Mouse (Mus musculus): Measurements from ENCODE around the gene Armcx5. TPM values are rescaled to one million over a fixed set of nuclear protein-coding genes. Genes with fewer than 3 reads are reported as not detected.

The Armcx5 gene
- total RNA-seq (2023): 39.2 TPM

DNA sequence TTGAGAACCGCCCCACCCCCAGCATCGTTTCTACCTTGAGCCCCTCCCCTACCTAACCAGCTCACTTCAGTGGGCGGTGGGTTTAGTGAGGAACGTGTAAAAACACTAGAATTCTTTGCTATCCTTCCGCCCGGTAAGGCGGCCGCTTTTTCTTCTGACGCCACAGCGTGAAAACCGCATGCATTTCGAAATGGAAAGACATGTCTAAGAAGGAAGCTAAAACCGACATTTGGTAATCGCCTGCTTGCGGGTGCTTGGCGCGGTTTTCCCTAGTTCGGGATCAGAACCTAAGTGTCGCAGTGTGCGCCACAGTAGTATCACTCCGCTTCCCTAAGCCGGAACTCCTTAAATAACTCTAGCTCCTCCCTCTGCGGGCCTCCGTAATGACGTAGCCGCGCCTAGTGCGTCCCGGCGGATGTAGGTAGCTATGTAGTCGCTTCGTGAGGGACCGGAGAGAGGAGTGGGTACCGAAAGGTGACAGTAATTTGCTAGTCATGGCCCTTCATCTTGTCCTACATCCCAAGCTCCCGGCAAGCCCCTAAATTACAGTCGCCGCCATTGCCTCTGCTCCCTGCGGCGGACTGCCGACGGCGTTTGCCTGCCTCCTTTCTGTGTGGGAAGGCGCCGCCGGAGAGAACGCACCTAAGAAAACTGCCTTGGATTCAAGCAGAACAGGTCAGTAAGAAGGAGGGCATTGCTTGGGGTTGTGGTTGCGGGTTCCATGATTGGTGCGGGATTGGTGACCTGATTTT is at the start of gene Armcx5, which contains the start of gene Gprasp1:
TSS of gene Armcx5 (plus strand) at position 430 of the 752 bp plus-strand sequence.
TSS of gene Gprasp1 (plus strand) at position 430 of the 752 bp plus-strand sequence.

DNA sequence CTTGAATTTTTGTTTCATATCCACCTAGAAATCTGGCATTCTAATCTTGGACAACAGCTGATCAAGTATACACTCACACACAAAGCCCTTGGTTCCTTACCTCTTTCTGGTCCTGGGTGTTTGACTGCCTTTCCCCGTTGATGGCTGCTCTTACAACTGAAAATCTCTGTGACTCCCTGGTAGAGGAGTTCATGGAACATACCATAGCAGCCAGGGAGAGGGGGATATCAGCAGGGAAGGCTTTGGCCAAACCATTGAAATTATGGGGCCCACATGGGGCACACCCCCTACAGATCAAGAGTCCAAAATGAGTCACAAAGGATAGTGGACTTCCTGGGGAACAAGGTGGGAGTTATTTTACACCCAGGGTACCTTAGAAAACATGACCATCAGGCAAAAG is 48.9 kb upstream of the Armcx5 start, which contains the start of gene Tcp11x2:
TSS of gene Tcp11x2 (minus strand) at position 158 of the 400 bp plus-strand sequence.

DNA sequence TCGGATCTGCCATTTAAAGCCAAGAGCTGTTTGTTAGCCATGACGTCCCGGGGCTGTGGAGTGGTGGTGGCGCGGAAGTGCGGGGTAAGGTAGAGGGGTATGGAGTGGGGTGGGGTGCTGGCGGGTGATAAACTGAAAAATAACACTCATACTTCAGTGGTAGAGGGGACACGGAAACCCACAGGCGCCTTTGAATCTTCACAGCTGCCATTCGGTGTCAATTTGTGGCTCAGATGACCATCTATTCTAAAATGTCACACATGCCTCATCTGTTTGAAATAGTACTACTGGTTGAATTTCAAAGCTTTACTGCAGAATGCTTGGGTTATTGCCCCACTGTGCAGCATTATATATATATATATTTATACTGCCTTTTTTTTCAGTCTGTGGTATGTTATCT is 17.4 kb upstream of the Armcx5 start, which contains the start of gene Tmsb15a:
TSS of gene Tmsb15a (minus strand) at position 101 of the 400 bp plus-strand sequence.

Other genes with a start within 250 kb of the Armcx5 start
- gene AV320801, start 248.1 kb upstream of the Armcx5 start, total RNA-seq (2023): not detected
- not detected for gene Nxf7, start 144.0 kb upstream of the Armcx5 start, total RNA-seq (2023)
- gene Prame, start 115.0 kb upstream of the Armcx5 start, total RNA-seq (2023): not detected
- not detected for gene Tcp11x2, start 48.9 kb upstream of the Armcx5 start, total RNA-seq (2023)
- gene Tmsb15a, start 17.5 kb upstream of the Armcx5 start, total RNA-seq (2023): not detected
- gene Gprasp1, start within 50 bp of the Armcx5 start, total RNA-seq (2023): 64.9 TPM
- 19.6 TPM for gene Bhlhb9, start 54.9 kb downstream of the Armcx5 start, total RNA-seq (2023)
- gene Gprasp2, start 96.3 kb downstream of the Armcx5 start, total RNA-seq (2023): 28.6 TPM